Mouse (Mus musculus) myocyte (in vitro differentiated cells): ENCODE measurements around the gene Duoxa1. TPM values are rescaled to one million over a fixed set of nuclear protein-coding genes. Genes with fewer than 3 reads are reported as not detected.

Experiments
- H3K27me3 ChIP-seq: one replicate; pipeline ENCODE4 v1.6.1; 2011; ENCODE audit not compliant: control insufficient read depth, insufficient read depth, insufficient read length
- H3K36me3 ChIP-seq: one replicate; pipeline ENCODE4 v1.6.1; 2011; ENCODE audit not compliant: control insufficient read depth, insufficient read depth
- H3K4me2 ChIP-seq: one replicate; pipeline ENCODE4 v1.6.1; 2011; ENCODE audit warnings: low read depth, control low read depth
- H3K4me3 ChIP-seq: one replicate; pipeline ENCODE4 v1.5.1; 2011; ENCODE audit warnings: mild to moderate bottlenecking, control low read depth, moderate library complexity
- H3K79me2 ChIP-seq: one replicate; pipeline ENCODE4 v1.6.1; 2011; ENCODE audit not compliant: control insufficient read depth, insufficient read depth
- H3ac ChIP-seq: one replicate; pipeline ENCODE4 v1.6.1; 2011; ENCODE audit not compliant: control insufficient read depth, insufficient read length
- CEBPB ChIP-seq: IDR thresholded peaks from 2 replicates; pipeline ENCODE4 v1.6.1; 2011; ENCODE audit warnings: mild to moderate bottlenecking, moderate library complexity; ENCODE audit not compliant: poor library complexity, insufficient read depth, severe bottlenecking
- E2F4 ChIP-seq: IDR thresholded peaks from one replicate; pipeline ENCODE4 v1.6.1; 2011; ENCODE audit warnings: mild to moderate bottlenecking, control low read depth, moderate library complexity; ENCODE audit not compliant: insufficient read depth
- MAX ChIP-seq: IDR thresholded peaks from one replicate; pipeline ENCODE4 v1.6.1; 2011; ENCODE audit warnings: low read depth, mild to moderate bottlenecking, control low read depth
- MYOD1 ChIP-seq, 3 experiments: IDR thresholded peaks; one replicate each; pipeline ENCODE4 v1.6.1; 2011; ENCODE audit warnings: control low read depth in 2 of 3, low read depth in 2 of 3, mild to moderate bottlenecking in 2 of 3, moderate library complexity in 1 of 3; ENCODE audit not compliant: insufficient read length in 2 of 3, control insufficient read depth in 1 of 3
- MYOG ChIP-seq, 3 experiments: IDR thresholded peaks; one replicate each; pipeline ENCODE4 v1.6.1; 2011; ENCODE audit warnings: control low read depth in 2 of 3, low read depth in 2 of 3, mild to moderate bottlenecking in 2 of 3; ENCODE audit not compliant: insufficient read length in 2 of 3, control insufficient read depth in 1 of 3, insufficient read depth in 1 of 3
- POLR2A ChIP-seq: IDR thresholded peaks from one replicate; pipeline ENCODE4 v1.6.1; 2011; ENCODE audit warnings: low read depth, mild to moderate bottlenecking, control low read depth, moderate library complexity; ENCODE audit not compliant: insufficient read length
- POLR2AphosphoS2 ChIP-seq: IDR thresholded peaks from one replicate; pipeline ENCODE4 v1.6.1; 2011; ENCODE audit warnings: low read depth, control low read depth; ENCODE audit not compliant: insufficient read length
- REST ChIP-seq: IDR thresholded peaks from one replicate; pipeline ENCODE4 v1.6.1; 2011; ENCODE audit warnings: mild to moderate bottlenecking, control low read depth, moderate library complexity; ENCODE audit not compliant: insufficient read depth, insufficient read length
- SRF ChIP-seq: IDR thresholded peaks from one replicate; pipeline ENCODE4 v1.6.1; 2011; ENCODE audit warnings: low read depth; ENCODE audit not compliant: control insufficient read depth, insufficient read length
- TCF12 ChIP-seq: IDR thresholded peaks from one replicate; pipeline ENCODE4 v1.6.1; 2011; ENCODE audit warnings: mild to moderate bottlenecking, control low read depth; ENCODE audit not compliant: poor library complexity, insufficient read depth, severe bottlenecking
- TCF3 ChIP-seq: IDR thresholded peaks from one replicate; pipeline ENCODE4 v1.6.1; 2011; ENCODE audit warnings: low read depth, control low read depth; ENCODE audit not compliant: insufficient read length
- USF1 ChIP-seq: IDR thresholded peaks from one replicate; pipeline ENCODE4 v1.6.1; 2011; ENCODE audit warnings: low read depth, mild to moderate bottlenecking, control low read depth, moderate library complexity
- polyA plus RNA-seq: library from polyadenylated mRNA; unstranded; fragments of >200 nt; fragmentation: generic; extraction: Trizol; gene quantifications from one replicate; pipeline ENCODE4 v1.2.1, GENCODE M21; 2012; ENCODE audit warnings: missing spikeins

Gene Duoxa1
- polyA plus RNA-seq, 1 experiment, result 2.6 TPM

DNA sequence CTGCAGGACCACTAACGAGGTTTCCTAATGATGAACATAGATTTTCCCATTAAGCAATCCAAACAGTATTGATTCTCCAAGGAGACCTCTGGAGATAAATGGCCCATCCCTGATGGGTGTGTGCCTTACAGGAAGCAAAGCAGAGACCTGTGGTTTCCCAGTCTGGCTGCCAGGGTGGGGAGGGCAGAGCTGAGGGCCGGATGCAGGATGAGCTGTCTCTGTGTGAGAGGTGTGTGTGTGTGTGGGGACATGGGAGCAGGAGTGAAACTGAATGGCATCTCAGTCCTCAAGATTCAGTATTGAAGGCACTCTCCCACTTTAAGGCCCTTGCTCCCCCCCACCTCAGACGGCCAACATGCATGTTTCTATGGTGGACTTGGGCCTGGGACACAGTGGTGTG lies 42.7 kb upstream of the Duoxa1 start:
- H3K4me3 ChIP-seq, result no peak overlapping the region
- H3K79me2 ChIP-seq, result peaks cover 8% of the 10 kb centered on the region
- TF ChIP-seq TCF12 (no peak), SRF (no peak), E2F4 (no peak), TCF3 (no peak)
- H3K4me2 ChIP-seq, result peak overlapping the region; percentile 47
- H3ac ChIP-seq, result no peak overlapping the region
- no peaks in the 10 kb centered on the region for H3K27me3 ChIP-seq
- peaks cover 10% of the 10 kb centered on the region for H3K36me3 ChIP-seq

DNA sequence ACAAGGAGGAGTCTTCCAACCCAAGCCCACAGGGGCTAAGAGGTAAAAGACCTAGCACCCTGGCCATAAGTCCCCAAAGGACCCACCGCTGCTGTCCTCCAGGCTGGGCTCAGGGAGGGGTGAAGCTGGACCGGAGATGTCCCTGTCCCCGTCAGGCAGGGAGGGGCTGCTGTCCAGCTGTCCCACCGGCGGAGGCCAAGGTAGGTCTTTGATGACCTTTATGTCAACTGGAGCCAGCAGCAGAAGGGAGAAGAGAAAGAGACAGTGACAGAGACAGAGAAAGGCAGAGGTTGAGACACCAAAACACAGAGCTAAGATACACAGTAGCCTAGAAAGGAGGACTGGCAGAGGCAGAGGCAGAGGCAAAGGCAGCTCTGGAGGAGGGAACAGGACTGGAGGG lies 41.9 kb upstream of the Duoxa1 start:
- Histone ChIP-seq H3K4me2 (no peak overlapping the region), H3K4me3 (no peak overlapping the region), H3K27me3 (no peaks in the 10 kb centered on the region), H3K36me3 (peaks cover 10% of the 10 kb centered on the region), H3ac (no peak overlapping the region), H3K79me2 (peaks cover under 1% of the 10 kb centered on the region)
- TF ChIP-seq TCF3 (no peak), E2F4 (no peak), REST (no peak), USF1 (no peak), MYOD1 (IDR thresholded peaks at IDR 0.05; ENCODE audit: control insufficient read depth in 1 of 3, insufficient read length in 2 of 3, low read depth in 2 of 3) (no peak), MAX (no peak), POLR2AphosphoS2 (no peak)

GRCm38 (mm10) chr2:122354191-122354929 lies 40.8 kb upstream of the Duoxa1 start:
- no peak overlapping the region for H3K4me2 ChIP-seq
- no peak overlapping the region for H3K4me3 ChIP-seq
- H3K36me3 ChIP-seq, result peaks cover 10% of the 10 kb centered on the region
- no peaks in the 10 kb centered on the region for H3K79me2 ChIP-seq
- H3ac ChIP-seq, result no peak overlapping the region
- TF ChIP-seq USF1 (no peak), TCF3 (no peak), CEBPB (no peak), POLR2A (no peak), TCF12 (no peak), REST (no peak), E2F4 (no peak), SRF (no peak), MYOG (IDR thresholded peaks at IDR 0.05; ENCODE audit: control insufficient read depth in 1 of 3, insufficient read depth in 1 of 3, insufficient read length in 2 of 3, low read depth in 2 of 3) (no peak), POLR2AphosphoS2 (no peak), MYOD1 (IDR thresholded peaks at IDR 0.05; ENCODE audit: control insufficient read depth in 1 of 3, insufficient read length in 2 of 3, low read depth in 2 of 3) (no peak), MAX (no peak)
- H3K27me3 ChIP-seq, result no peaks in the 10 kb centered on the region

- H3K36me3 ChIP-seq, result peaks cover 10% of the 10 kb centered on the region
- H3K79me2 ChIP-seq, result no peaks in the 10 kb centered on the region
- H3ac ChIP-seq, result no peak overlapping the region
- H3K4me2 ChIP-seq, result no peak overlapping the region
- H3K27me3 ChIP-seq, result no peaks in the 10 kb centered on the region
- no peak overlapping the region for H3K4me3 ChIP-seq
- TF ChIP-seq TCF3 (no peak), SRF (no peak), TCF12 (no peak), USF1 (no peak), MYOG (IDR thresholded peaks at IDR 0.05; ENCODE audit: control insufficient read depth in 1 of 3, insufficient read depth in 1 of 3, insufficient read length in 2 of 3, low read depth in 2 of 3) (no peak), REST (no peak)
Observed at GRCm38 (mm10) chr2:122353765-122354164, 40.2 kb upstream of the Duoxa1 start.

GRCm38 (mm10) chr2:122352992-122353391 lies 39.5 kb upstream of the Duoxa1 start:
- H3K36me3 ChIP-seq, result peaks cover 10% of the 10 kb centered on the region
- H3K79me2 ChIP-seq, result no peaks in the 10 kb centered on the region
- no peaks in the 10 kb centered on the region for H3K27me3 ChIP-seq
- no peak overlapping the region for H3K4me2 ChIP-seq
- TF ChIP-seq POLR2AphosphoS2 (no peak), MYOG (IDR thresholded peaks at IDR 0.05; ENCODE audit: control insufficient read depth in 1 of 3, insufficient read depth in 1 of 3, insufficient read length in 2 of 3, low read depth in 2 of 3) (no peak), MAX (no peak), CEBPB (no peak), TCF12 (no peak), POLR2A (no peak)
- H3K4me3 ChIP-seq, result no peak overlapping the region
- no peak overlapping the region for H3ac ChIP-seq

DNA sequence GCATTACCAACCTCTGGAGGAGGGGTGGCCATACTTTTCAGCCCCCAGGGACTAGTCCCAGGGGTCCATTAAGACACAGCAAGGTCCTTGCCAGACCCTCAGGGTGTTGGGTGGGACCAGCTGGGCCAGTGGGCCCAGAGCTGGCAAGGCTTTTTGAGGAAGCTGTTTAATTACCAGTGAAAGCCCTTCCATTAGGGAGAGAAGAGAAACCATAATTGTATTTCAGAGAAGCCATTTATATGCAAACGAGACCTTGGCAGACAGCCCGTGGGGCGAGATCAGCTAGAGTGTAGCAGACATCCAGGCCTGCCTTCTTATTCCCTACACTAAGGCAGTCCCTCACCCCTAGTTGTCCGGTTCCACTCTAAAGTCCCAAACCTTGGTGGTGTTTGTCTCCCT lies 38.4 kb upstream of the Duoxa1 start:
- H3ac ChIP-seq, result no peak overlapping the region
- H3K79me2 ChIP-seq, result no peaks in the 10 kb centered on the region
- TF ChIP-seq MYOG (IDR thresholded peaks at IDR 0.05; ENCODE audit: control insufficient read depth in 1 of 3, insufficient read depth in 1 of 3, insufficient read length in 2 of 3, low read depth in 2 of 3) (no peak), USF1 (no peak), REST (no peak), TCF12 (no peak), SRF (no peak), E2F4 (no peak), MAX (no peak), POLR2AphosphoS2 (no peak), CEBPB (no peak), MYOD1 (IDR thresholded peaks at IDR 0.05; ENCODE audit: control insufficient read depth in 1 of 3, insufficient read length in 2 of 3, low read depth in 2 of 3) (no peak), POLR2A (no peak)
- H3K4me2 ChIP-seq, result no peak overlapping the region
- no peaks in the 10 kb centered on the region for H3K27me3 ChIP-seq
- H3K36me3 ChIP-seq, result peaks cover 10% of the 10 kb centered on the region
- no peak overlapping the region for H3K4me3 ChIP-seq
